Comparison of ENCODE assay signal across 9 mouse cellular contexts in the genomic region with DNA sequence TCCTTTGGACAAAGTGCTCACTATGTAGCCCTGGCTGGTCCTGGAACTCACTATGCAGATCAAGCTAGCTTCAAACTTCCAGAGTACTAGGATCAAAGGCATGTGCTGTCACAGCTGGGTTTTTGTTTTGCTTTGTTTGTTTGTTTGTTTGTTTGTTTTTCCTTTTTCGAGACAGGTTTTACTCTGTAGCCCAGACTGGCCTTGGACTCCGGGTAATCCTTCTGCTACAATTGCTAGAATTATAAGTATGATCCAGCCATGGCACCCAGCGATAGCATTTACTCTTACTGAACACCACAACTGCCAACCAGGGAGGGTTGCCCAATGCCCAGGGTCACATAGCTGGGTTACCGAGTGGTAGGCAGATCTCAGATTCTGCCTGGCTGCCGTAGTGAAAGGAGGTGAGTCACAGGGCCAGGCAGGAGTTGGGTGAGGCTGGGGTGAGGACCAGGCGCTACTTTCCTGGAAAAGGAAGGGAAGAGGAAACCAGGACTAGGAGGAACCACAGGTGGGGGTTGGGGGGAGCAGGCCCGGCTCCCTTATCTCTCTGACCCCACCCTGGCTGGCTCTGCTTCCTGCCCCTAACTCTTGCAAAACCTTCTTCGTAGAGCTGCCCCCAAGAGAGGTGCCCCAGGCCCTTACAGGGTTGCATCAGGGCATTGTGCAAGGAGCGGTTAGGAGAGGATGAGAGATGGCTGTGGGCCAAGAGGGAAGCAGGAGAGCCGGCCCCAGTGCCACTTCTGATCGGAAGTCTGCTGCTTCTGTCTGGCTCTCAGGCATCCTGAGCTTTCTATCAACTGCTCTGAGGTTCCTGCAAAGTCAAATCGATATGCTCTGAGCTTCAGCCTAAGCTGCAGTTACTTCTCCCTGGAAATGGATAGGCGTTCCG. TPM values are rescaled to one million over a fixed set of nuclear protein-coding genes. Genes with fewer than 3 reads are reported as not detected.
DNase-seq lines count a peak whose midpoint lies in the region; ATAC-seq lines count a peak whose summit lies in the region.
"Had no signal": no experiment of that assay in that cellular context is flagged by ENCODE, and none has a peak within 500 bp of the region (broad histone marks: within the 10 kb centered on the region; RNA-seq: fewer than 3 reads in every experiment).

No protein-coding gene starts in this region.

- H3K27ac ChIP-seq in heart, embryonic 11.5 days (ENCODE audit: low read depth, low read length), result peak overlapping the region; percentile 79
- peak overlapping the region; percentile 82 for H3K27ac ChIP-seq in kidney, embryonic 14.5 days (ENCODE audit: low read depth, low read length)

- ATAC-seq in heart, embryonic 11.5 days (replicated peaks; ENCODE audit: insufficient number of reproducible peaks, low FRiP score, low TSS enrichment), result peak; percentile 23; the same call in 1 of the 2 replicates
- ATAC-seq in kidney, embryonic 14.5 days (ENCODE audit: low FRiP score, low TSS enrichment), result no peak

- DNase-seq in right cerebral cortex, postnatal 10 days (ENCODE audit: low spot score in 2 of 2), result peak; percentile 60 to 69
- no peak for DNase-seq in right cerebral cortex, postnatal 25 days
- peak; percentile 45 for DNase-seq in brain, adult 2 months (ENCODE audit: low read depth, low spot score)
- DNase-seq in lung, postnatal 10 days, result peak; percentile 94
- peak; percentile 33 to 69 for DNase-seq in spleen, postnatal 36 days (ENCODE audit: low spot score in 2 of 2)
- no peak for DNase-seq in left cerebral cortex, adult 18-20 months (ENCODE audit: low spot score in 2 of 2)

- 23% methylated on average over 14 of the region's 14 CpGs for WGBS in heart, embryonic 11.5 days (ENCODE audit: insufficient replicate concordance)
- WGBS in kidney, embryonic 14.5 days, result 43% methylated on average over 14 of the region's 14 CpGs

- peak overlapping the region; percentile 62 for H3K9ac ChIP-seq in heart, embryonic 11.5 days (ENCODE audit: low read depth, low read length)
- H3K9ac ChIP-seq in kidney, embryonic 14.5 days (ENCODE audit: low read depth, low read length), result no peak overlapping the region

- no peaks in the 10 kb centered on the region for H3K36me3 ChIP-seq in heart, embryonic 11.5 days (ENCODE audit: control insufficient read depth, insufficient read depth, low read length)
- peaks cover 3% of the 10 kb centered on the region; the same call in 1 of the 2 replicates for H3K36me3 ChIP-seq in kidney, embryonic 14.5 days (ENCODE audit: control insufficient read depth, insufficient read depth, low read length)

- no peaks in the 10 kb centered on the region for H3K9me3 ChIP-seq in heart, embryonic 11.5 days (replicated peaks; ENCODE audit: control insufficient read depth, low read length)
- H3K9me3 ChIP-seq in kidney, embryonic 14.5 days (ENCODE audit: control insufficient read depth, low read length), result no peaks in the 10 kb centered on the region

- peaks cover 29% of the 10 kb centered on the region for H3K4me1 ChIP-seq in heart, embryonic 11.5 days (ENCODE audit: control insufficient read depth, insufficient read depth, low read length)
- peaks cover 40% of the 10 kb centered on the region for H3K4me1 ChIP-seq in kidney, embryonic 14.5 days (ENCODE audit: control insufficient read depth, insufficient read depth, low read length)

- H3K4me3 ChIP-seq in heart, embryonic 11.5 days (ENCODE audit: low read depth, low read length), result no peak overlapping the region
- H3K4me3 ChIP-seq in kidney, embryonic 14.5 days (ENCODE audit: low read length), result no peak overlapping the region
- H3K4me3 ChIP-seq: erythroblast, embryonic 14.5 days had no signal

- peak overlapping the region; percentile 52 for H3K4me2 ChIP-seq in heart, embryonic 11.5 days
- H3K4me2 ChIP-seq in kidney, embryonic 14.5 days (replicated peaks; ENCODE audit: low read depth, low read length), result 0 out of 2 replicates have a peak overlapping the region, but pooled peaks have one; percentile 11

- H3K27me3 ChIP-seq in heart, embryonic 11.5 days (ENCODE audit: control insufficient read depth, insufficient read depth, low read length), result no peaks in the 10 kb centered on the region
- no peaks in the 10 kb centered on the region for H3K27me3 ChIP-seq in kidney, embryonic 14.5 days (ENCODE audit: control insufficient read depth, insufficient read depth, low read length)

RNA-seq across cellular contexts. Expression of a gene that starts 5.3 kb away (rescaled TPM):
- polyA plus RNA-seq in heart, embryonic 11.5 days (2014; fragmentation: Nextera tagmentation; extraction: Ambion mirVana), result 95.3 and 98.1 TPM in 2 replicates
- polyA plus RNA-seq in kidney, embryonic 14.5 days (2014; fragmentation: Nextera tagmentation; extraction: Ambion mirVana), result 129 and 178 TPM in 2 replicates
- 10 to 100 TPM; 20.6 to 27.2 TPM for total RNA-seq in left cerebral cortex, adult 18-20 months (2021)

RNA-seq across cellular contexts. Expression of a gene that starts 12.6 kb away (rescaled TPM):
- polyA plus RNA-seq in heart, embryonic 11.5 days (2014; fragmentation: Nextera tagmentation; extraction: Ambion mirVana), result 22.4 and 22.5 TPM in 2 replicates
- 12.1 and 18.8 TPM in 2 replicates for polyA plus RNA-seq in kidney, embryonic 14.5 days (2014; fragmentation: Nextera tagmentation; extraction: Ambion mirVana)
- 1 to 10 TPM; 2.7 to 2.8 TPM for total RNA-seq in left cerebral cortex, adult 18-20 months (2021)
- polyA plus RNA-seq: erythroblast, embryonic 14.5 days had no signal

RNA-seq across cellular contexts. Expression of a gene that starts 54.6 kb away (rescaled TPM):
- 22.2 and 29.2 TPM in 2 replicates for polyA plus RNA-seq in heart, embryonic 11.5 days (2014; fragmentation: Nextera tagmentation; extraction: Ambion mirVana)
- 35.4 and 40.8 TPM in 2 replicates for polyA plus RNA-seq in kidney, embryonic 14.5 days (2014; fragmentation: Nextera tagmentation; extraction: Ambion mirVana)
- 10 to 100 TPM; 14.1 to 17.5 TPM for total RNA-seq in left cerebral cortex, adult 18-20 months (2021)

Comparison
In these comparisons a context has a peak if more than half of its experiments do, and no peak if none do; other contexts are left out.
1. DNase-seq: peak in right cerebral cortex, postnatal 10 days (2 of 2), brain, adult 2 months (single experiment), lung, postnatal 10 days (single experiment) and spleen, postnatal 36 days (2 of 2); none in right cerebral cortex, postnatal 25 days (single experiment) and left cerebral cortex, adult 18-20 months (0 of 2).